Mouse (Mus musculus) kidney, embryonic 15.5 days (tissue): ENCODE results near the gene Nol10. TPM values are rescaled to one million over a fixed set of nuclear protein-coding genes. Genes with fewer than 3 reads are reported as not detected.
A peak's percentile ranks its signal among the peaks of the same experiment; 100 is the strongest.
"Not testable (repeated sequence)": the region's sequence is repeated elsewhere in the genome, so short reads cannot be mapped to it uniquely, and the experiment has no call there.

Source experiments
- ATAC-seq: fragments of 200-750 bp; cut with Nextera tagmentation; replicated peaks from 2 replicates; pipeline ENCODE4 v1.8.0; 2017; ENCODE audit warnings: moderate TSS enrichment; ENCODE audit not compliant: low FRiP score
- H3K27ac ChIP-seq: fragments of 300-500 bp; sonication (generic); 2 replicates; pipeline ENCODE4 v1.5.1; 2015; ENCODE audit warnings: mild to moderate bottlenecking, inconsistent platforms
- H3K27me3 ChIP-seq: fragments of 300-500 bp; sonication (generic); 2 replicates; pipeline ENCODE4 v1.6.1; 2015; ENCODE audit warnings: inconsistent platforms
- H3K36me3 ChIP-seq: fragments of 300-500 bp; sonication (generic); 2 replicates; pipeline ENCODE4 v1.6.1; 2015; ENCODE audit warnings: inconsistent platforms
- H3K4me1 ChIP-seq: fragments of 300-500 bp; sonication (generic); 2 replicates; pipeline ENCODE4 v1.6.1; 2015; ENCODE audit warnings: inconsistent platforms
- H3K4me2 ChIP-seq: fragments of 300-500 bp; sonication (generic); 2 replicates; pipeline ENCODE4 v1.6.1; 2015; ENCODE audit warnings: moderate library complexity, mild to moderate bottlenecking, inconsistent platforms
- H3K4me3 ChIP-seq: fragments of 300-500 bp; sonication (generic); replicated peaks from 2 replicates; pipeline ENCODE4 v1.5.1; 2015; ENCODE audit warnings: mild to moderate bottlenecking, inconsistent platforms
- H3K9ac ChIP-seq: fragments of 300-500 bp; sonication (generic); 2 replicates; pipeline ENCODE4 v1.6.1; 2015; ENCODE audit warnings: mild to moderate bottlenecking, inconsistent platforms
- H3K9me3 ChIP-seq: fragments of 300-500 bp; sonication (generic); replicated peaks from 2 replicates; pipeline ENCODE4 v1.6.1; 2016; ENCODE audit warnings: inconsistent platforms
- WGBS: fragments of 180-500 bp; shearing (Covaris S2); methylation state at CpG from one replicate; pipeline ENCODE4 v1.1.7; 2015; ENCODE audit warnings: mixed read lengths; 5-methylcytosine and 5-hydroxymethylcytosine counted together
- polyA plus RNA-seq: library from polyadenylated mRNA; unstranded; fragments of >200 nt; fragmentation: Nextera tagmentation; extraction: Ambion mirVana; gene quantifications from 2 replicates; pipeline ENCODE4 v1.2.1, GENCODE M21; 2015

The Nol10 gene
- polyA plus RNA-seq, 1 experiment from 2014 or later, result 28.2 TPM

- ATAC-seq, result no peak
- WGBS, result 94% methylated on average over 4 of the region's 4 CpGs
- no peaks in the 10 kb centered on the region for H3K27me3 ChIP-seq
Measured at GRCm38 (mm10) chr12:17449661-17450091, 101.4 kb downstream of the Nol10 start.

DNA sequence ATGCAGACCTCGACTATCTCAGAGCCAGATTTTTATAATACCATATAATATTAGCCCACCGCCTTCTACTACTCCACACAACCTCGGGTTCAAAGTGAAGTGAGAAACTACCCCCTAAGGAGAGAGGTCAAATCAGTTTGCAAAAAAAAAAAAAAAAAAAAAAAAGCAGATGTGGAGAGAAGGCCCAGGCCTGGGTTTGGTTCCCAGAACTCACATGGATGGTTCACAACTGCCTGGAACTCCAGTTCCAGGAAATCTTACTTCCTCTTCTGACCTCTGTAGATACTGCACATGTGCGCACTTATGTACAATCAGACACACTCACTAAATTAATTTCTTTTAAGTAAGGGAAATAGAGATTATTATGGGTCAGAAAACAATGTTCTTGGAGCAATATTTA is 102.2 kb downstream of the Nol10 start:
- Histone ChIP-seq H3K9ac (no peak overlapping the region), H3K4me2 (no peak overlapping the region), H3K27ac (no peak overlapping the region), H3K36me3 (no peaks in the 10 kb centered on the region), H3K4me1 (0 out of 2 replicates have a peak, but pooled peaks cover 10% of the 10 kb centered on the region), H3K27me3 (no peaks in the 10 kb centered on the region), H3K9me3 (no peaks in the 10 kb centered on the region), H3K4me3 (no peak overlapping the region)
- no peak for ATAC-seq
- 75% methylated on average over 4 of the region's 4 CpGs for WGBS

More at GRCm38 (mm10) chr12:17449661-17450091, 101.4 kb downstream of the Nol10 start:
- Histone ChIP-seq H3K36me3 (no peaks in the 10 kb centered on the region), H3K4me2 (no peak overlapping the region), H3K4me3 (no peak overlapping the region), H3K9me3 (no peaks in the 10 kb centered on the region), H3K27ac (0 out of 2 replicates have a peak overlapping the region, but pooled peaks have one; percentile 2), H3K9ac (no peak overlapping the region), H3K4me1 (0 out of 2 replicates have a peak, but pooled peaks cover 10% of the 10 kb centered on the region)

GRCm38 (mm10) chr12:17450908-17451307 is 102.7 kb downstream of the Nol10 start:
- no peak for ATAC-seq
- H3K4me3 ChIP-seq, result no peak overlapping the region
- H3K9me3 ChIP-seq, result no peaks in the 10 kb centered on the region
- 80% methylated on average over 4 of the region's 4 CpGs for WGBS
- H3K36me3 ChIP-seq, result no peaks in the 10 kb centered on the region
- no peaks in the 10 kb centered on the region for H3K27me3 ChIP-seq
- 0 out of 2 replicates have a peak, but pooled peaks cover 10% of the 10 kb centered on the region for H3K4me1 ChIP-seq
- H3K9ac ChIP-seq, result no peak overlapping the region
- H3K4me2 ChIP-seq, result no peak overlapping the region
- no peak overlapping the region for H3K27ac ChIP-seq

DNA sequence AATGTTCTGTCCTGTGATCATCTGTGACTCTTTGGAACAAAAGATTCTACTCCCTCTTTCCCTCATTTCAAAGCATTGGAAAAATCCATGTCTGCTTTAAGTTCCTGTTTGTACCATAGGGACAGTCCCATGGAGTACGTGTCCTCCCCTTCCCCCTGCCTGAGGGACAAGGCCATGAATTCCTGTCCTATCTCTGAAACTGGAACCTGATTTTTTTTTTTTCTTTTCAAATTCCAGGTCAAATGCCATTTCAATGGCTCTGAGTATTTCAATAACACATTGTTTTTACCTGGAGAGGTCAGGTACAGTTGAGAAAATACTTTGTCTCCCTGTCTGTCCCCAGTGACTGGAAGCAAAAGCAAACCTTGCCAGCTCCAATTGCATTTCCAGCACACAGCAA is 104.0 kb downstream of the Nol10 start:
- 74% methylated on average over 1 of the region's 1 CpGs for WGBS
- no peaks in the 10 kb centered on the region for H3K36me3 ChIP-seq
- no peak overlapping the region for H3K4me3 ChIP-seq
- no peaks in the 10 kb centered on the region for H3K27me3 ChIP-seq
- 0 out of 2 replicates have a peak, but pooled peaks cover 10% of the 10 kb centered on the region for H3K4me1 ChIP-seq
- H3K4me2 ChIP-seq, result no peak overlapping the region
- ATAC-seq, result no peak
- no peaks in the 10 kb centered on the region for H3K9me3 ChIP-seq
- H3K27ac ChIP-seq, result no peak overlapping the region
- no peak overlapping the region for H3K9ac ChIP-seq

GRCm38 (mm10) chr12:17453918-17454317 is 105.7 kb downstream of the Nol10 start:
- no peak overlapping the region for H3K4me3 ChIP-seq
- no peak for ATAC-seq
- H3K4me1 ChIP-seq, result 0 out of 2 replicates have a peak, but pooled peaks cover 7% of the 10 kb centered on the region
- H3K9ac ChIP-seq, result no peak overlapping the region
- H3K4me2 ChIP-seq, result no peak overlapping the region
- H3K27me3 ChIP-seq, result no peaks in the 10 kb centered on the region
- no peaks in the 10 kb centered on the region for H3K9me3 ChIP-seq
- no peak overlapping the region for H3K27ac ChIP-seq
- 40% methylated on average over 5 of the region's 5 CpGs for WGBS
- no peaks in the 10 kb centered on the region for H3K36me3 ChIP-seq

DNA sequence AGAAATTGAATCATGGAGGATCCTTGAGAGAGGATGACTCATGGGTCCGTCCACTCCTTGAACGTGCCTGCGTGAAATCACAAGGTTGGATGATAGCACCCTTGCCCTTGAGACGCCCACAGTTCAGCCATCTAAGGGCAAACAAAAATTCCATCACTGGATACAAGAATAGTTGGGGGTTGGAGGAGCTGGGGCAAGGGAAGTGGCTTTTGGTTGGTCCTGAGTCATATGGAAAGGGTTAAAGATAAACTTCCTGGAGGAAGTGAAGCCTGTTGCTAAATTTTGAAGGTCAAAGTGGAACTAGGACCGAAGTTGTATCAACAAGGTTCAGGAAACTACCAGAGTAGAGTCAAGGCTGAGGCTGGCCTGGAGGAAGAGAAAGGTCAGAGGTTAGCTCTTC is 106.8 kb downstream of the Nol10 start:
- Histone ChIP-seq H3K4me1 (no peaks in the 10 kb centered on the region), H3K27ac (no peak overlapping the region), H3K4me2 (no peak overlapping the region), H3K9me3 (peaks cover 3% of the 10 kb centered on the region; the same call in 1 of the 2 replicates), H3K36me3 (no peaks in the 10 kb centered on the region), H3K9ac (no peak overlapping the region), H3K4me3 (no peak overlapping the region), H3K27me3 (no peaks in the 10 kb centered on the region)
- 72% methylated on average over 5 of the region's 5 CpGs for WGBS
- ATAC-seq, result no peak

DNA sequence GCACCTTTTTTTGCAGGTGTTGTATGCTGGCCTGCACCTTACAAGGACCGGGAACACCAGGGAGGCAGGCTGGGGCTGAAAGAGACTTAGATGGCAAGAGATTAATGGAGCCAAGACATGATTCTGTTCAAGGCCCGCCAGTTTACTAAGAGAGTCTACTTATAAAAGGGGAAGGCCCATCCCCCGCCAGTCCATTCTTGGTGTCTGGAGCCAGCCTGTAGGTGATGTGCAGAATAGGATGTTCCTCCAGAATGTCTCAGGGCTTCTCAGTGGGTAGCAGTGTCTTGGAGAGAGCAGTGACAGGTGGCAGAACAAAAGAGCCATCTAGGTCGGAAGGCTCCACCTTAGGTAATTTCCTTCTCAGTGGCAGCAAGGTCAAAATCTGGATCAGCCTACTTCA is 111.0 kb downstream of the Nol10 start:
- not testable (repeated sequence) for H3K27me3 ChIP-seq, H3K4me2 ChIP-seq, H3K4me1 ChIP-seq, ATAC-seq, H3K9ac ChIP-seq, H3K36me3 ChIP-seq, H3K4me3 ChIP-seq, H3K27ac ChIP-seq, H3K9me3 ChIP-seq
- WGBS, result 92% methylated on average over 4 of the region's 4 CpGs

DNA sequence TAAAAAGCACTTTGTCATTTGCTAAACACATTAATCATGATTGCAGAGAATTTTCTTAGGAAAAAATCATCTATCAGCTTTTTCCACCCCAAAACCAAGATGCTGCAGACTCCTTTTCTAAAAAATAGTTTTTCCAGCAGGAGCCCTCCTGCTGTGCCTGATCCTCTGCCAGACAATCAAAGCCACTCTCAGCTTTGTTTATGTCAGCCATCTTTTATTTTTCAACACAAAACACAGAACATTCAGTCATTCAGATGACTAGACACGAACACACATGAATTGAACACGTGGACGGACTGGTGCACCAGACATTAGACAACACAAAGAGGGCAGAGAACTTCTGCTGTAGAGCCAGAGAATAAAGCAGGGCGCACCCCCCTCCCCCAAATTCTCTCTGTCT is 115.4 kb downstream of the Nol10 start:
- no peak overlapping the region for H3K9ac ChIP-seq
- H3K27ac ChIP-seq, result no peak overlapping the region
- no peaks in the 10 kb centered on the region for H3K27me3 ChIP-seq
- H3K4me3 ChIP-seq, result no peak overlapping the region
- no peaks in the 10 kb centered on the region for H3K36me3 ChIP-seq
- no peak overlapping the region for H3K4me2 ChIP-seq
- no peak for ATAC-seq
- WGBS, result 91% methylated on average over 4 of the region's 4 CpGs
- H3K9me3 ChIP-seq, result peaks cover 6% of the 10 kb centered on the region; the same call in 1 of the 2 replicates
- no peaks in the 10 kb centered on the region for H3K4me1 ChIP-seq

DNA sequence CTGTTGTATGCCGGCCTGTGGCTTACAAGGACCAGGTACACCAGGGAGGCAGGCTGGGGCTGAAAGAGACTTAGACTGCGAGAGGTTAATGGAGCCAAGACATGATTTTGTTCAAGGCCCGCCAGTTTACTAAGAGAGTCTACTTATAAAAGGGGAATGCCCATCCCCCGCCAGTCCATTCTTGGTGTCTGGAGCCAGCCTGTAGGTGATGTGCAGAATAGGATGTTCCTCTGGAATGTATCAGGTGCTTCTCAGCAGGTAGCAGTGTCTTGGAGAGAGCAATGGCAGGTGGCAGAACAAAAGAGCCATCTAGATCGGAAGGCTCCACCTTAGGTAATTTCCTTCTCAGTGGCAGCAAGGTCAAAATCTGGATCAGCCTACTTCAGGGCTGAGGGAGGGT is 116.3 kb downstream of the Nol10 start:
- ATAC-seq, H3K9ac ChIP-seq, H3K9me3 ChIP-seq, H3K4me3 ChIP-seq, H3K4me1 ChIP-seq, H3K27me3 ChIP-seq, H3K36me3 ChIP-seq, H3K4me2 ChIP-seq, H3K27ac ChIP-seq: not testable (repeated sequence)
- 93% methylated on average over 5 of the region's 5 CpGs for WGBS

DNA sequence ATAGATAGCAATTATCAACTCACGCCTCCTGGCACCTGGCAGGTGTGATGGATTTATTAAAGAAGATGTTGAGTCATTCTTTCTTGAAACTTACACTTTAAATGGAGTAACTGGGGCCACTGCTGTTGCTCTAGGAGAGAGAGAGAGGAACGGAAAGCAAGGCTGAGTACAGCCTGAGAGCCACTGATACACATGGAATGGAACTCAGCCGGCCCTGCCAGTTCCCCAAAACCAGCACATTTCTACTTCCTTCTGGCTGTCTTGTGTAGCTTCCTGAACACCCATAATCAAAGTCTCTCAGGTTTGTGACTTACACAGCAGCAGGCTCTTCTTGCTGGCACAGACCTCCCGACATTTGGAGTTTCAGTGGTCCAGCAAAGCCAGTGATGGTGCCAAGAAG is 118.5 kb downstream of the Nol10 start:
- H3K4me1 ChIP-seq, result no peaks in the 10 kb centered on the region
- ATAC-seq, result no peak
- no peak overlapping the region for H3K4me3 ChIP-seq
- no peaks in the 10 kb centered on the region for H3K27me3 ChIP-seq
- H3K9ac ChIP-seq, result no peak overlapping the region
- H3K36me3 ChIP-seq, result no peaks in the 10 kb centered on the region
- no peak overlapping the region for H3K27ac ChIP-seq
- no peaks in the 10 kb centered on the region for H3K9me3 ChIP-seq
- no peak overlapping the region for H3K4me2 ChIP-seq
- WGBS, result 90% methylated on average over 4 of the region's 4 CpGs

GRCm38 (mm10) chr12:17468359-17468758 is 120.1 kb downstream of the Nol10 start:
- ATAC-seq, result no peak
- H3K27ac ChIP-seq, result no peak overlapping the region
- no peaks in the 10 kb centered on the region for H3K9me3 ChIP-seq
- no peaks in the 10 kb centered on the region for H3K36me3 ChIP-seq
- WGBS, result 35% methylated on average over 3 of the region's 3 CpGs
- no peak overlapping the region for H3K4me2 ChIP-seq
- no peak overlapping the region for H3K9ac ChIP-seq
- no peaks in the 10 kb centered on the region for H3K4me1 ChIP-seq
- H3K27me3 ChIP-seq, result no peaks in the 10 kb centered on the region
- H3K4me3 ChIP-seq, result no peak overlapping the region

DNA sequence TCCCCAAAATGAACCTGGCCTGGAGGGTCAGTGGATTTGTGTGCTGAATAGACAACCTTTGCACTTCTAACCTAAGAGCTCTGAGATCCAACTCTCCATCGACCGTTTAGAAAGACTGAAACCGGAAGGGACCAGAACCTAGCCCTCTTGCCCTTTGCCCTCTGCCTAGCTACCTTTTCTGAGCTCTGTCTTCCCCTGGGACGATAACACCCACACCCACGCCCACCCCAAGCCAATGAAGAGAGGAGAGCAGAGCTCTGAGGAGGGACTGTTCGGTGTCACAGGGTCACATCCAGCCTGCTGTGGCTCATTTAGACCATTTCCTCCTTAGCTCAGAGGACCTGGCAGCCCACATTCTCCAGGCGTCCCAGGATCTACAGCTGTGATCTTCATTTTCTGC is 121.6 kb downstream of the Nol10 start:
- no peaks in the 10 kb centered on the region for H3K9me3 ChIP-seq
- no peak for ATAC-seq
- no peaks in the 10 kb centered on the region for H3K27me3 ChIP-seq
- no peak overlapping the region for H3K4me3 ChIP-seq
- H3K36me3 ChIP-seq, result no peaks in the 10 kb centered on the region
- no peak overlapping the region for H3K27ac ChIP-seq
- H3K4me2 ChIP-seq, result no peak overlapping the region
- no peak overlapping the region for H3K9ac ChIP-seq
- no peaks in the 10 kb centered on the region for H3K4me1 ChIP-seq
- 59% methylated on average over 7 of the region's 7 CpGs for WGBS

GRCm38 (mm10) chr12:17470528-17470927 is 122.3 kb downstream of the Nol10 start:
- not testable (repeated sequence) for H3K27me3 ChIP-seq, H3K9ac ChIP-seq, H3K36me3 ChIP-seq, H3K4me1 ChIP-seq, H3K4me2 ChIP-seq, H3K4me3 ChIP-seq, ATAC-seq, H3K9me3 ChIP-seq, H3K27ac ChIP-seq
